Mouse (Mus musculus): ENCODE data around the gene Cnr2.
A peak's percentile ranks its signal among the peaks of the same experiment; 100 is the strongest.
"Not testable (repeated sequence)": the region's sequence is repeated elsewhere in the genome, so short reads cannot be mapped to it uniquely, and the experiment has no call there.

Gene Cnr2

DNA sequence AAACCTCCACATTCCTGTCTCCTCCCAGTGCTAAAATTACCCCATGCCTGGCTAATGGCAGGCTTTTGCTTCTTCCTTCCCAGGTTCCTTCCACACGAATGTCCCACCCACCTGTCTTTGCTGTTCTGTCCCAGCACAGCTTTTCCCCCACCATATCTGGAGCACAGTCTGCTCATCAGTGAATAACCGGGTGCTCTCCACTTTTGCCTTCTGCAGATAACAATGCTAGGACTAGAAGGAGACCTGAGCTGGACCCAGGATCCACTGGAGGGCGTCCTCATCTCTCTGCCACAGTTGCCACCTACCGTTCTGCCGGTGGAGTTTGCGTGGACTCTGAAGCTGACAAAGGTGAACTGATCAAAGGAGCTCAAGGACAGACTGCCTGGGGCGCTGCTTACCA lies 43.7 kb downstream of the Cnr2 start:
- DNase-seq: no peak

DNA sequence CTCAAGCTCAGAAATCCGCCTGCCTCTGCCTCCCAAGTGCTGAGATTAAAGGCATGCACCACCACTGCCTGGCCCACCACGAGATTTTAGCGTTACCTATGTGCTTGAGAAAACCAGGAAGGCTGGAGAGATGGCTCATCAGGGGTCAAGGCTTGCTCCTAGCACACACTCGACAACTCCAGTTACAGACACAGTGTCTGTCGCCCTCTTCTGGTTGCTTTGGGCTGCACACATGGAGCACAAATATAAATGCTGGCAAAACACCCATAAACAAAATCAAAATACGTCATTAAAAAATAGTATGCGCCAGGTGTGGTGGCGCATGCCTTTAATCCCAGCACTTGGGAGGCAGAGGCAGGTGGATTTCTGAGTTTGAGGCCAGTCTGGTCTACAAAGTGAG lies 45.8 kb downstream of the Cnr2 start:
- DNase-seq: not testable (repeated sequence)

DNA sequence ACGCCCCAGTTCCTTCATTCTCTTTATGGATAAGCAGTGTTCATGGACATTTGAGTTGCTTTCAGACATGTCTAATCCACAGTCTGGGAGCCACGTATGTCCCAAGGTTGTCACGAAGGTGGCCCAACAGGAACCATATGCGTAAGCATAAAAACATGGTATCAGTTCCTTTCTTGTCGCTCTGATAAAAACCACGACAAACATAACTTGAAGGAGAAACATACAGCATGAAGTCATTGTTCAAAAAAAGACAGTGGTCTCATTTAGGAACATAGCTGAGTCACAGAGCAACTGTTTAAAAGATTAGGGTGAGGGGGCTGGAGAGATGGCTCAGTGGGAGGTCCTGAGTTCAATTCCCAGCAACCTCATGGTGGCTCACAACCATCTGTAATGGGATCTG lies 47.0 kb downstream of the Cnr2 start:
- no peak for DNase-seq

DNA sequence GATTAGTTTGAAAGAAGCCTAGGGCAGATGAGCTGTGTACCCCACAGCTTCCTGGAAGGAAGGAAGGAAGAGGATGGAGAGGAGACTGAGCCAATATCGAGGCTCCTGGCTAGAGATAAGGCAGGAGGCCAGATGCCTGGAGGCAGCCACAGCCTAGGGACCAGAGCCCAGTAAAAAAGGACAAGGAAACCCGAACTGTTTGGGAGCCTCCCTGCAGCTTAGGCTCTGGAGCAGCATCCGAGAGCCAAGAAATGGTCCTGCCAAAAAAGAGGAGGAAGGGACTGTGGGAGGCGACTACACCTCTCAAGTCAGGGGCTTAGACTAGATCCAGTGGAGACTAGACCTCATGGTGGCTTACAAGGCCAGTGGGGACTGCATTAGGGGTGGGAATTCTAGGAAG lies 48.2 kb downstream of the Cnr2 start:
- no peak for DNase-seq

DNA sequence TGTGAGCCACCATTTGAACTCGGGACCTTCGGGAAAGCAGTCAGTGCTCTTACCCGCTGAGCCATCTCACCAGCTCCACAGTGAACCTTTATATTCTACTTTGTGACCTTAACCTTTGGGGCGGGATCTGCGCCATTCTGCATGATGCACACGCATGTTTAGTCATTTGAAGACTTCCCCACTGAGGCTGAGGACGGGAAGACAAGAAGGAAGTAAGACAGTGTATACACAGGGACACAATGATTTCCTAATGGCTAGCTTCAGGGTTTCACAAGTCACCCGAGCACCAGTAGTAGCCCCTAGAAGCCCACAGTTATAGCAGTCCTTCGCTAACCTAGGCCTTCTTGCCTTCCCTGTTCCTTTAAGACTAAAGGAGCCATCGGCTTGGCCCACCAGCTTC lies 50.5 kb downstream of the Cnr2 start:
- DNase-seq: no peak

DNA sequence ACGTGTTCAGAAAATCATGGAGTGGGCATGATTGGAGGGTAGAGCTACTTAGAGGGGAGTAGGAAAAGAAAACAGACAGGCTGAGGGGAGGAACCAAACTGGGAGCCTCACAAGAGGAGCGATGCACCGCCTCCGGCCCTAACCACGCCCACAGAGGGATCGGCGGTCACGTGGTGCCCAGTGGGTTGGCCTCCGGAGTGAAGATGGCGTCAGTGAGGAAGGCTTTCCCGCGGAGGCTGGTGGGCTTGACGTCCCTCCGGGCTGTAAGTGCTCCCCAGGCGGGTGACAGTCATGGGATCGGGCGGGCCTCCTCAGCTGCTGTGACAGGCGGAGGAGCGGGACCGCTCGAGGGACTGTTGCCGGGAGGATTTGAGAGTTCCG lies 51.1 kb downstream of the Cnr2 start, which contains the start of gene Hmgcl:
TSS of gene Hmgcl (plus strand) at position 171 of the 381 bp plus-strand sequence.
- peak; percentile 93 for DNase-seq

DNA sequence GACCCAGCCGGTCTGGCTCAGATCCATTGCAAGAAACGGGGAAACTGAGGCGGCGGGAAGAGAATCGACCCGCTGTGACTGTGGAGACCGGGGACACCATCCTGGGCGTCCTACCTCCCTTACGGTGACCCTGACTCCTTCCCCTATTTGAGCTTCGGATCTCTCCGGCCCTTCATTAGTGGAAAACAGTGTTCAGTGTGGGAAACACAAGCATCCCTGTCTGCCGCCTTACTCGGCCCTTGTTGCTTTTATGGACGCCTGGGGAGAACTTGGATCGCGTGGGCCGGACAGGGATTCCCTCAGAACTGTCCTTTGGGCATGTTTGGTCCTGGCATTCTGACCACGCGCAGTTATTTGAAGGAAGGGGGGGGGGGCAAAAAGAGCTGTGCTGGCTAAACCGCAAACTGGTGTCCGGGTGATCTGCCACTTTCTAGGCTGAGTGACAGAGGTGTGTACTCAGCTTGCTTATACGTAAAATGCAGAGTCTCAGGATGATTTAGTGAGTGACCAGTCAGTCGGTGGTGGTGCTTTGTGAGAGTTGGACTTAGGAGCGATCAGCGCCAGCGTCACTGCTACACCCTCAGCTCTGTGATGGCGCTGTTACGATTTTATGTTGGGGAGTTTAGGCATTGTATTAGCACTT lies 51.6 kb downstream of the Cnr2 start:
- no peak for DNase-seq

DNA sequence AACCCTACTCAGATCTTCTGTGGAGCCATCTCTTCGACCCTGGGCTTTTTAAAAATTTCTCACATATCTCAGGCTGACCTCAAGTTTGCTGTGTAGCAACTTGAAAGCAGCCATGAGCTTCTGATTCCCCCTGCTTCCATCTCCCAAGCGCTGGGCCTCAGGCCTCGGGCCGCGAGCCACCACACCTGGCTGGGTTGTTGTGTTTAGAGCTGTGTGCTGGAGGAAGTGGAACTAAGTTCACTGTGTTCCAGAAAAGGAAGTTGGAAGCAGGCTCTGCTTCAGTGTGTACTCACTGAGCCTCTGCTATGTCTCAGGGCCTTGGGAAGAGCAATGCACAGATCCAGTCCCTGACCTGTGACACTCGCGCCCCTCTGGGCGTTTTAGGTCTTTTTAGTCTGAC lies 52.9 kb downstream of the Cnr2 start:
- no peak for DNase-seq

DNA sequence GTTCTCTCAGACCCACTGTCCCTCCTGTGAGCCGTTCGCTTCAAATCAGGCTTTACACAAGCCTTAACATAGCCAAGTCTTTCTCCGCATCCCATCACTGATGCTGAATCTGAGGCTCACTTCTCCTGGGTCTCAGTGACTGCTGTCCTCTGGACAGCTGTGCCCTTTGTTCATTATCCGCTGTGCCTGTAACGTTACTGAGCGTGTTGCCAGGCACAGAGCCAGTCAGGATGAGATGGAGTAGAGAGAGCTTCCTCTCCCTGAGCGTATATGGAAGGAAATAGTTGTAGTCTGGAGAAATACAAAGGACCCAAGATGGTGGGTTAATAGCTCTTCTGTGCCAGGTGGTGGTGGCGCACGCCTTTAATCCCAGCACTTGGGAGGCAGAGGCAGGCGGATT lies 54.3 kb downstream of the Cnr2 start:
- DNase-seq: no peak

DNA sequence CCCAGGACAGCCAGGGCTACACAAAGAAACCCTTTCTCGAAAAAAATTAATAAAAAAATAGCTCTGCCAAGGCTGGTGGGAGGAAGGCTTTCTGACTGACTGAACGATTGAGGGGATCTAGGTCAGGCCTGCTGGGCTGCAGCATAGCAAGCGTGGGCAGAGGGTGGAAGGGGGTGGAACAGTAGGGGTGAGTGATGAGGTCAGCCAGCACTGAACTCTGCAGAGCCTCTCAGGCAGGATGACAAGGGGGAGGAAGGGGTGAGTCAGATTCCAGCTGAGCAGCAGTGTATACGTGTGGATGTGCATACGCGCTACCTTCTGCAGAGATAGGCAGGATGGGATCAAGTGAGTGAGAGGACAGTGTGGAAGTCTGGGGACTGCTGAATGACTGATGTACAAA lies 54.7 kb downstream of the Cnr2 start:
- DNase-seq: no peak

DNA sequence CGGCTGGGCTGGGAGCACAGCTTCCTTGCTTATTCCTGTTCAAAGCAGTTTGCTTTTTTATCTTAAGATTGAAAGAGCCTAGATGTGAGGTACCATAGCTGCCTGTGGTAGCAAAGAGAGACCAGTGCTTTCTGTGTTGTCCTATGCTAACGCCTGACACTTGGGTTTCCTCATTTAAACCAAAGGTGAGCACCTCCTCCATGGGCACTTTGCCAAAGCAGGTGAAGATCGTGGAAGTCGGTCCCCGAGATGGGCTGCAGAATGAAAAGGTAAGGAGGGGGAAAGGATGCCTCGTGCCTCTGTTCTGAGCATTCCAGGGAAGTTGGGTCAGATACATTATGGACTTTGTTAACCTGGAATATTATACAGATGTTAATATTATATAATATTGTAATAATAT lies 55.2 kb downstream of the Cnr2 start:
- no peak for DNase-seq

DNA sequence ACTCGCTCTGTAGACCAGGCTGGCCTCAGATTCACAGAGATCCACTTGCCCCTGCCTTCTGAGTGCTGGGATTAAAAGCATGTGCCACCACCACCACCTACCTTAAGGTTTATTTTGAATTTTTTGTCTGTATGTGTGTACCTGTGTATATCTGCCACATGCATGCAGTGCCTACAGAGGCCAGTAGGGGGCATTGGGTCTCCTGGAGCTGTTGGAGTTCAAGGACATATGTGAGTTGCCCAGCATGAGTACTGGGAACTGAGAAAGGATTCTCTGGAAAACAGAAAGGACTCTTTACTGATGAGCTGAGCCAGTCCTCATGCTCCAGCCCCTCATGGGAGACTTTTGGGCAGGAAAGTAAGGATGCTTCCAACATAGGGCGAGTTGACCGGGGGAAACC lies 56.3 kb downstream of the Cnr2 start:
- DNase-seq: no peak

DNA sequence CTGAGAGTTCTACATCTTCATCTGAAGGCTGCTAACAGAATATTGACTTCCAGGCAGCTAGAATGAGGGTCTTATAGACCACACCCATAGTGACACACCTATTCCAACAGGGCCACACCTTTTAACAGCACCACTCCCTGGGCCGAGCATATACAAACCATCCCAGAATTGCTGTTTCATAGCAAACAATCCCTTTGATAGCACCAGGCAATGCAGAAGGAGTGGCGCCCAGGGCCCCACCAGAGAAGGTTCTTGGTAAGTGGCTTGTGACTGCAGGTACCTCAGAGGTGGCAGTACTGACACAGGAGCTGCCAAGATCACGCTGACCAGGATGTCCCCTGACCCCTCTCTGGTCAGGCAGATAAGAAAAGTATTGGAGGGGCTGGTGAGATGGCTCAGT lies 58.0 kb downstream of the Cnr2 start:
- DNase-seq: no peak

DNA sequence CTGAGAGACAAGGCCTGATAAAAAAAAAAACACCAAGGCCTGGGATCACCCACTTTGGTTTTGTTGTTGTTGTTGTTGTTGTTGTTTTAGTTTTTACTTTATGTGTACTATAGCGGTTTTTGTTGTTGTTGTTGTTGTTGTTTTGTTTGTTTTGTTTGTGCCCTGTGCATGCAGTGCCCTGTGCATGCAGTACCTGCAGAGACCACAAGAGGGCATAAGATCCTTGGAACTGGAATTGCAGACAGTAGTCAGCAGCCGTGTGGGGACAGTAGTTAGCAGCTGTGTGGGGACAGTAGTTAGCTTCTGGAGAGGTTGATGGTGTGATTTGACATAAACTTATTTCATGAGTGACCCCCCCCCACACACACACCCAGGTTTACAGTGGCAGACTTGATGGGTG lies 59.0 kb downstream of the Cnr2 start:
- DNase-seq: peak; percentile 55

DNA sequence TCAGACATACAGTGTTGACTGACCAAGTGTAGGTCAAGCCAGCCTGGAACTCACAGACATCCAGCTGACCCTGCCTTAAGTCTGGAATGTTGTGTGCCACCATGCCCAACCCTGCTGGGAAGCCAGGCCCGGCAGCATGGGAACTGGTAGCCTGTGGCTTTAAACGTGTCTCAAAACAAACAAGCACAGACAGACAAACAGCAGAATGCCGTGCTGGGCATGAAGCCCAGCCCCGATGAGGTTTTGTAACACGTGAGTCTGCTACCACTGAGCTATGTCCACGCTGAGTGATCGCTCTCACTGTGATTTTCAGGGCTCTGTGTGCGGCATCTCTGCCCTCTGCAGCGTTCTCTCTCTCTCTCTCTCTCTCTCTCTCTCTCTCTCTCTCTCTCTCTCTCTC lies 60.7 kb downstream of the Cnr2 start:
- DNase-seq: no peak

DNA sequence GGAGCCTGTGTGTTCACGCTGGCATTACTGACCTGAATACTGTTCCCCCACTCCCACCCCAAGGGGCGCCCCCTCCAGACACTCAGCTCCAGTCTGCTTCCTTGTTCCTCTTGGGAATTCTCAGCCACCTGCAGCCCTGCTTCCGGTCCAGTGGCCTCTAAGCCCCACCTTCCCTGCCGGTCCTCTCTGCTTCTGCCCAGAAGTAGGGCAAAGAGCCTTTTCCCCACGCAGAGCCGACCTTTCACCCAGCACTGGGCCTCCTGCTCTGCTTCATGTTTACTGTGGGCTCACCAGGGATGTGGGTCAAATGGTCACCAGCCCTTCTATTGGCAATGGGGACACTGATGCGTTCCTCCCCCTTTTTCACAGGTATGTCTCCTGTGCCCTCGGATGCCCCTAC lies 63.2 kb downstream of the Cnr2 start:
- DNase-seq: no peak

DNA sequence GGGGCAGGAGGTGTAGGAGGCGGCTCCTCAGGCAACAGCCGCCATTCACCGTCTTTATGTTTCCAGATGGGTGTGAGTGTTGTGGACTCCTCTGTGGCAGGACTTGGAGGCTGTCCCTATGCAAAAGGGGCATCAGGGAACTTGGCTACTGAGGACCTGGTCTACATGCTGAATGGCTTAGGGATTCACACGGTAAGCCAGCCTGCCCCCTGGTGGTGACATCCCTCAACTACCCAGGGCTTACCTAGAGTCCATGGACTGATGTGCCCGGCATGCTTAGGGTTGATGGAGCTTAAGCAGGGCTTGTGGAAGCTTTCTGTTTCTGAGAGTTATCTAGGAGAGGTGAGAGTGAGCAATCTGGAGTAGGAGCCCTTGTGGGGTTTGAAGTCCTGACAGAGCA lies 65.5 kb downstream of the Cnr2 start:
- DNase-seq: peak; percentile 48

DNA sequence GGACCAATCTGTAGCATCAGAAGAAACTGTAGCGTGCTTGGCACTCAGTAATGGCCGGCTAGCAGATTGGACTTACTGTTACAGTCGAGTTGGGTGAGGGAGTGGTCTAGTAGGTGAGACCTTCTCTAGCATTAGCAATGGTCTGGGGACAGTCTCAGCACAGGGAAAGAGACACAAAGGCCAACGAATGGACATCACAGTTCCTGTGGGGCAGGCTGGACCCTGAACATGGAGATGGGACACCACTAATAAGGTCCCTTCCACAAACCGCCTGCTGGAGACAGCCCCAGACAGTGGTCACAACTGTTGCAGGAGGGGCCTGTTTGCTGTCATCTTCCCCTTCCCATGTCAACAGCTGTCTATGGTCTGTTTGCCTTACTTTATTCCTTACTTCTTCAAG lies 66.5 kb downstream of the Cnr2 start:
- DNase-seq: no peak

DNA sequence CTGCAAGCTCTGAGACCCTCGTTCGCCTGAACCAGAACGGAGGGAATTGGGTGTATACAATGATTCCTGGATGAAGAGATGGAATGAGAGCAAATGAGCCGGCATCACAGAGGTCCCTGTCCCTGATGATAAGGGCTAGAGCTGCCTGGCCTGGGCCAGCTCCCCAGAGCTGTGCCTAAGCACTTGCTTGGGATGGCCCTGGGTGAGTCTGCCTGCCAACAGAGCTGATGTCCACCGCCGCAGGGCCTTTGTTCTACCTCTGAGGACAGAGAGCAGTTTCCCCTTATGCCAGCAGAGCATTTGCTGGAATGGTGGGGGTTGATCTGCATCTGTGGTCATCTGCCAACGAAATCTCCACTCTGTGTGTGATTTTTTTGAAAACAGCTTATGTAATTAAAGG lies 67.0 kb downstream of the Cnr2 start:
- DNase-seq: no peak

DNA sequence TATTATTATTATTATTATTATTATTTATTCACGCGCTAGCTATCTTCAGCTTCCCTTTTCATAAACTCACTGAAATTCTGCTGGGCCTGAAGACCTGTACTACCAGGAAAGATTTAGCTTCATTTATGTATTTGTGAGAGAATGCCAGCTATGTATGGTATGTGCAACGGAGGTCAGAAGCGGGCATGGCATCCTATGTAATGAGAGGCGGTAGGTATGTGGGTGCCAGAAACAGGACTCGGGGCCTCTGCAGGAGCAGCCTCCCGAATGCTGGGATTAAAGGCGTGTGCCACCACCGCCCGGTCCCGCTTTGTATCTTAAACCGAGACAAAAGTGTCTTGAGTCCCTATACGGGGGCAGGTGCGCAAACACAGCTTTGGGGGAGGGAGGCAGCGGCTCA lies 67.8 kb downstream of the Cnr2 start:
- DNase-seq: no peak

DNA sequence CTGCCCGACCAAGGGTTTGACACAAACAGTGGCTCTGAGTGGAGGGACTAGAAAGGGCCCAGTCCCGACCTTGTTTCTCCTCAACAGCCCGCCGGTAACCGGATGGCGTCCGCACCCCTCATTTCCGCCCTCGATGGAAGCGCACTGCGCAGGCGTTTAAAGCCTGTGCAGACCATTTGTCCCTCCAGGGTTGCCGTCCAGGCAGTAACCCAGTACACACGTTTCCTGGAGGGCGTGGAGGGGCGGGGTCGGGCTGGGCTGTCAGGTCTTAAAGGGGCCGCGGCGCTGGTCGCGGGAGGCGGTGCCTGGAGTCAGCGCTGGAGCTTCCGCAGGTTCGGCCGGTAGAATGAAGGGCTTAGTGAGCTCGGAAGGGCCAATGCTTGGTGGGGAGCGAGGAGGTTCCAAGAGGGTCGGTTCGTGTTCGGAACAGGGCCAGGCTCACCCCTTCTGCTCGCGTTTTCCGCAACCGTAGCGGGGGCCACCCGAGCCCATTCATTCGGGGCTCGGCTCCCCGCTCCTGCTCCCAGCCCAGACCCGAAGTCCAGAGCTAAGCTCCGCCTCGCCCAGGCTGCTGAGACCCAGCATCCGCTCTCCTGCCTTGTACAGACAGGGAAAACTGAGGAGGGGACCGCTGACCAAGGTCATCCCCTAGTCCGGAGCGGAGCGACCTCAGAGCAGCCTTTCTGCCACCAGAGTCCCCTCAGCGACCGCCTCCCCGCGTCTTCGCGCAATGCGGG lies 68.4 kb downstream of the Cnr2 start, which contains the start of gene Gale:
TSS of gene Gale (plus strand) at position 271 of the 737 bp plus-strand sequence.
- DNase-seq: peak; percentile 95

DNA sequence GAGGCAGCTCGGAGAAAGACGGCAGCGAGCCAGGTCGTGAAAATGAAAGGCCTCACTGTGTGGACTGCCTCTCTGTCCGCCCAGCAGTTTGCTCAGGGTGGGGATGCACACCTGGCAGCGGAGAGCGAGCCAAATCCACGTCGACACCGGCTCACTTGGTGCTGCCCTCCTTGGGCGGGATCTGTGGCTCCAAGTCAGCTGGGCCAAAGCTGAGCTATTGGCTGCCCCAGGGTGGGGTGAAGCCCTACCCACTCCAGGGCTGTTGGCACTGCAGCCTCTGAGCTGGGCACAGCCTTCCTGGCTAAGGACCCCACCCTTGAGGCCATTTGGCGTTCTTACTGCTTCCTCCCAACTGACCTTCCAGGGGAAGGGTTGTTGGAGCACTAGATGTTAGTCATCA lies 69.2 kb downstream of the Cnr2 start:
- DNase-seq: peak; percentile 61

DNA sequence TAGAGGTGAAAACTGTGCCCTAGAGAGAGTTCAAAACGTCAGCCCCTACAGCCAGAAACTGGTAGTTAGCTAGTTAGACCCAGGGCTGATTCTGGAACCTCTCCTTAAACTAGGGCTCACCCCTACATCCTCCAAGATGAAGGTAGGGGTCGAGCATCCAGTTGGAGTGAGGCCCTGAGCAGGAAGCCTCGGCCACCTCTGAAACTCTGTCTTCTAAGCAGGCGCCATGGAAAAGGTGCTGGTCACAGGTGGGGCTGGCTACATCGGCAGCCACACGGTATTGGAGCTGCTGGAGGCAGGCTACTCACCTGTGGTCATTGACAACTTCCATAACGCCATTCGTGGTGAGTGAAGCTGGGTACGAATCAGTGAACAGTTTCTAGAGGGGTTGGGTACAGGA lies 69.9 kb downstream of the Cnr2 start:
- no peak for DNase-seq

DNA sequence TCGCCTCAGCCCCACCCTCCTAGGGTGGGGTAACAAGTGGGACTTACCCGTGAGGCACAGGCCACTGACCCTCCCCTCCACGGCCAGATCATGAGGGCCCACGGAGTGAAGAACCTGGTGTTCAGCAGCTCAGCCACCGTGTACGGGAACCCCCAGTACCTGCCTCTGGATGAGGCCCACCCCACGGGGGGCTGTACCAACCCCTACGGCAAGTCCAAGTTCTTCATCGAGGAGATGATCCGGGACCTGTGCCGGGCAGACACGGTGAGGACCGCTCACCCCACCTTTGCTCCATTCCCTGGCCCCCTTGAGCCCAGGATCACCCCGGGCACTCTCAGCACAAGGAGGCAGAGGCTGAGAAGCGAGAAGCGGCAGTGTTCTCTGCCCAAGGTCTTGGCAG lies 71.1 kb downstream of the Cnr2 start:
- DNase-seq: no peak
